Mouse (Mus musculus) bone marrow, adult 2 months (tissue): ENCODE measurements around the gene Tmem129.

Source experiments
- CTCF ChIP-seq: fragments of 200-500 bp; IDR thresholded peaks from 2 replicates; pipeline ENCODE4 v1.5.1; 2011; ENCODE audit warnings: low read length, control low read depth; ENCODE audit not compliant: control insufficient read depth, insufficient read depth
- POLR2A ChIP-seq: fragments of 200-500 bp; IDR thresholded peaks from 2 replicates; pipeline ENCODE4 v1.6.1; 2011; ENCODE audit warnings: low read depth, mild to moderate bottlenecking, control low read depth, low read length, borderline replicate concordance; ENCODE audit not compliant: control insufficient read depth

- TF ChIP-seq CTCF (peak; percentile 60; the same call in 1 of the 2 replicates), POLR2A (no peak)
These were observed 17.7 kb upstream of the Tmem129 start for GRCm38 (mm10) chr5:33675964-33676363.
